Mouse (Mus musculus) mouse trophoblast stem cell (cell line): ENCODE results near the gene Gm8113.
"Not testable (repeated sequence)": the region's sequence is repeated elsewhere in the genome, so short reads cannot be mapped to it uniquely, and the experiment has no call there.

ENCODE experiments used
- in situ Hi-C, 2 experiments: fragments of 300-500 bp; cut with MseI, MboI; formaldehyde crosslinking; loops; 2 replicates in 1 of 2; 3 replicates in 1 of 2; pipeline ENCODE4 v1.15.1; 2025

Gene Gm8113

GRCm38 (mm10) chr14:43924688-43925403, at the start of gene Gm8113:
TSS of gene Gm8113 (plus strand) at chr14:43925390.
- in situ Hi-C loops = loop anchor here in 1 of 2 experiments (10.0 kb wide), 1 partner anchor 60 kb away; no protein-coding TSS in a partner anchor

GRCm38 (mm10) chr14:43875417-43875816, 49.8 kb upstream of the Gm8113 start, which contains the start of gene Ear1:
TSS of gene Ear1 (minus strand) at chr14:43875517.
- in situ Hi-C loops = not testable (repeated sequence)

- in situ Hi-C loops = not testable (repeated sequence)
These were observed 47.4 kb upstream of the Gm8113 start for GRCm38 (mm10) chr14:43877789-43878188.

GRCm38 (mm10) chr14:43879966-43880545, 45.1 kb upstream of the Gm8113 start:
- in situ Hi-C loops = not testable (repeated sequence)

GRCm38 (mm10) chr14:43886235-43886634, 39.0 kb upstream of the Gm8113 start:
- in situ Hi-C loops = not testable (repeated sequence)

GRCm38 (mm10) chr14:43891288-43891687, 33.9 kb upstream of the Gm8113 start:
- in situ Hi-C loops = not testable (repeated sequence)

GRCm38 (mm10) chr14:43895357-43895756, 29.8 kb upstream of the Gm8113 start:
- in situ Hi-C loops = not testable (repeated sequence)

GRCm38 (mm10) chr14:43898577-43898976, 26.6 kb upstream of the Gm8113 start:
- in situ Hi-C loops = not testable (repeated sequence)

- in situ Hi-C loops = not testable (repeated sequence)
These were observed 7.0 kb upstream of the Gm8113 start for GRCm38 (mm10) chr14:43918214-43918613.

- in situ Hi-C loops = loop anchor here in 1 of 2 experiments (10.0 kb wide), 1 partner anchor 61 kb away; no protein-coding TSS in a partner anchor
These were observed 1.7 kb upstream of the Gm8113 start, which contains the start of gene Ear10 for GRCm38 (mm10) chr14:43923459-43923858. TSS of gene Ear10 (minus strand) at chr14:43923559.

- in situ Hi-C loops = loop anchor here in 1 of 2 experiments (10.0 kb wide), 1 partner anchor 59 kb away; no protein-coding TSS in a partner anchor
These were observed 287 bp downstream of the Gm8113 start for GRCm38 (mm10) chr14:43925404-43925950.

- in situ Hi-C loops = loop anchor here in 1 of 2 experiments (10.0 kb wide), 1 partner anchor 52 kb away; no protein-coding TSS in a partner anchor
These were observed 7.8 kb downstream of the Gm8113 start for GRCm38 (mm10) chr14:43932991-43933390.

GRCm38 (mm10) chr14:43933399-43933798, 8.2 kb downstream of the Gm8113 start:
- in situ Hi-C loops = loop anchor here in 1 of 2 experiments (10.0 kb wide), 1 partner anchor 51 kb away; no protein-coding TSS in a partner anchor

- in situ Hi-C loops = not testable (repeated sequence)
These were observed 28.2 kb downstream of the Gm8113 start for GRCm38 (mm10) chr14:43953382-43953781.

- in situ Hi-C loops = not testable (repeated sequence)
These were observed 29.9 kb downstream of the Gm8113 start for GRCm38 (mm10) chr14:43955074-43955473.

GRCm38 (mm10) chr14:43956769-43957168, 31.6 kb downstream of the Gm8113 start, which contains the start of gene Ang5:
TSS of gene Ang5 (plus strand) at chr14:43957069.
- in situ Hi-C loops = not testable (repeated sequence)
